Mouse (Mus musculus) stomach, adult 2 months (tissue): ENCODE measurements around the gene Col19a1. TPM values are rescaled to one million over a fixed set of nuclear protein-coding genes. Genes with fewer than 3 reads are reported as not detected.

ENCODE experiments used
- polyA plus RNA-seq: library from polyadenylated mRNA; depleted of rRNA; stranded (reverse); fragments of >200 nt; gene quantifications from 2 replicates; pipeline ENCODE4 v1.2.3, GENCODE M21; 2012; rRNA removed

Gene Col19a1
- 0.03 and 0.18 TPM in 2 replicates for polyA plus RNA-seq

GRCm38 (mm10) chr1:24587141-24587541, at the start of gene Col19a1:
Col19a1 (minus strand) TSS chr1:24587472.

Other genes with a start within 250 kb of the Col19a1 start
- gene Lmbrd1, start 91.2 kb upstream of the Col19a1 start, polyA plus RNA-seq = 2.0 and 3.4 TPM in 2 replicates